Mouse (Mus musculus): Measurements from ENCODE around the gene Cyp26c1. TPM values are rescaled to one million over a fixed set of nuclear protein-coding genes. Genes with fewer than 3 reads are reported as not detected.

Gene Cyp26c1
- polyA plus RNA-seq, 1 experiment from 2014 or later = 0.10 TPM

- ChIA-PET POLR2A (no interaction called here), CTCF (no interaction called here)
- no peaks in the 10 kb centered on the region for H3K27me3 ChIP-seq
- no peak for TF ChIP-seq CTCF (IDR thresholded peaks at IDR 0.05)
- no peak for DNase-seq (ENCODE audit: low read depth, low spot score)
- ATAC-seq = no peak
- in situ Hi-C loops (cut with MboI; ENCODE audit: low pct_unique_long_range_greater_than_20kb) = no loop called here
Observed at GRCm38 (mm10) chr19:37686941-37687850, 1.8 kb downstream of the Cyp26c1 start.

DNA sequence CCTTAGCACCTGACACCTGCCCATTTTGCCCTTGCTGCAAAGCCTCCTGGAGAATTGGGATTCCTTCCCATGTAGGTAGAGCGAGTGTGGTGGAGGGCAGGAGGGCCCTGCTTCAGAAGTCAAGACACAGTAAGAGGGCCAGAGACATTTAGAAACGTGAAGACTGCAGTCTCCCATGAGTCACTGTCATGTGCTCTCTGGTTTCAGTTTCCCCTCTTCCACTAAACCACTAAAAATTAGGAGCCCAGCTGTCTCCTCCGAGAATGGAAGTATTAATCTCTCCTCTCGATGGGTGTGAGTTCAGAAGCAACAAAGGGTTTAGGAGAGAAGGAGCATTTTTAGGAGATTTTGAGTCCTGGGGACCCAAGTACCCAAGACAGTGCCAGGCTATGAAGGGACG, 4.1 kb downstream of the Cyp26c1 start:
- CTCF ChIA-PET = no interaction called here
- no peak for TF ChIP-seq CTCF (IDR thresholded peaks at IDR 0.05)
- ATAC-seq = no peak
- H3K27me3 ChIP-seq = no peaks in the 10 kb centered on the region
- no peak for DNase-seq (ENCODE audit: low read depth, low spot score)
- in situ Hi-C loops (cut with MboI; ENCODE audit: low pct_unique_long_range_greater_than_20kb) = no loop called here
- POLR2A ChIA-PET = no interaction called here

DNA sequence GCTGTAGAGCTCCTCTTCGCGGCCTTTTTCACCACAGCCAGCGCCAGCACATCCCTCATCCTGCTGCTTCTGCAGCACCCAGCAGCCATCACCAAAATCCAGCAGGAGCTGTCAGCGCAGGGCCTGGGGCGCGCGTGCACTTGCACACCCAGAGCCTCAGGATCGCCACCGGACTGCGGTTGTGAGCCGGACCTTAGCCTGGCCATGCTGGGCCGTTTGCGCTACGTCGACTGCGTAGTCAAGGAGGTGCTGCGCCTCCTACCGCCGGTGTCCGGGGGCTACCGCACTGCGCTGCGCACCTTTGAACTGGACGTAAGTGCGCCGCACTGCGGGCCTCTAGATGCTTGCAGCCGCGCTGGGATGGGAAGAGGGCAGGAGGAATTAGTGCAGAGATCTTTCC, 5.3 kb downstream of the Cyp26c1 start:
- DNase-seq (ENCODE audit: low read depth, low spot score) = no peak
- in situ Hi-C loops (cut with MboI; ENCODE audit: low pct_unique_long_range_greater_than_20kb) = no loop called here
- TF ChIP-seq CTCF (IDR thresholded peaks at IDR 0.05) = no peak
- ChIA-PET CTCF (interaction anchor here (1.6 kb wide), 1 partner anchor 10 kb away, joined by 5 read pairs; no protein-coding TSS in a partner anchor), POLR2A (no interaction called here)
- ATAC-seq = no peak
- H3K27me3 ChIP-seq = no peaks in the 10 kb centered on the region

DNA sequence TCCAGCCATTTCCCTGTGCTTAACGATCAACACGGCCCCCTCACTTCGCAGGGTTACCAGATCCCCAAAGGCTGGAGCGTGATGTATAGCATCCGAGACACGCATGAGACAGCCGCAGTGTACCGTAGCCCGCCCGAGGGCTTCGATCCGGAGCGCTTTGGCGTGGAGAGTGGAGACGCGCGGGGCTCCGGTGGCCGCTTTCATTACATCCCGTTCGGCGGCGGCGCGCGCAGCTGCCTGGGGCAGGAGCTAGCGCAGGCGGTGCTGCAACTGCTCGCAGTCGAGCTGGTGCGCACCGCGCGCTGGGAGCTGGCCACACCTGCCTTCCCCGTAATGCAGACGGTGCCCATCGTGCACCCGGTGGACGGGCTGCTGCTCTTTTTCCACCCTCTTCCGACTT, 7.5 kb downstream of the Cyp26c1 start:
- POLR2A ChIA-PET = no interaction called here
- no peak for TF ChIP-seq CTCF (IDR thresholded peaks at IDR 0.05)
- ATAC-seq = no peak
- no peaks in the 10 kb centered on the region for H3K27me3 ChIP-seq
- CTCF ChIA-PET = interaction anchor here (1.2 to 4.1 kb wide), 3 partner anchors 9 to 17 kb away, joined by 3 to 15 read pairs (median 5); no protein-coding TSS in a partner anchor
- DNase-seq (ENCODE audit: low read depth, low spot score) = no peak
- in situ Hi-C loops (cut with MboI; ENCODE audit: low pct_unique_long_range_greater_than_20kb) = no loop called here

DNA sequence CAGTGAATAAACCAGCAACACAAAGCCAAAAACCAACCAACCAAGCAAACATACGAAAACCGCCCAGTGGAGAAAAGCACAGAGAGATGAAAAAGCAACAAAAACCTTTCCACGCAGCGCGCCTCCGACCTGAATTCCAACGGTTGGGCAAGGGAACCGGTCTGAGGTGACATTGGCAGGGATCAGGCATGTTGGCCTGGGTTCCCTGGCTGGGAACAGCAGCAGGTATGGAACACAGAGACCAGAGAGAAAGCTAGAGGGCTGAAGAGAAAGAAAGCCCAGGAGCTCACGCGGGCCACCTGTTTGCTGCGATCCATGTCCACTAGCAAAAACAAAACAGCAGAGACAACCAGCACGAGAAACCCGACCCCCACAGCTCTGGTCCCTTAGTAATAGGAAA, 9.8 kb downstream of the Cyp26c1 start:
- POLR2A ChIA-PET = no interaction called here
- DNase-seq (ENCODE audit: low read depth, low spot score) (no peak), ATAC-seq (no peak)
- in situ Hi-C loops (cut with MboI; ENCODE audit: low pct_unique_long_range_greater_than_20kb) = no loop called here
- H3K27me3 ChIP-seq = no peaks in the 10 kb centered on the region
- CTCF ChIA-PET = interaction anchor here (2.1 to 4.1 kb wide), 2 partner anchors 8 to 11 kb away, joined by 5 to 15 read pairs; no protein-coding TSS in a partner anchor
- TF ChIP-seq CTCF (IDR thresholded peaks at IDR 0.05) = no peak

GRCm38 (mm10) chr19:37695762-37696602, 10.6 kb downstream of the Cyp26c1 start:
- no peak for TF ChIP-seq CTCF (IDR thresholded peaks at IDR 0.05)
- CTCF ChIA-PET = no interaction called here
- no peaks in the 10 kb centered on the region for H3K27me3 ChIP-seq
- in situ Hi-C loops (cut with MboI; ENCODE audit: low pct_unique_long_range_greater_than_20kb) = no loop called here
- ATAC-seq (no peak), DNase-seq (ENCODE audit: low read depth, low spot score) (no peak)
- POLR2A ChIA-PET = interaction anchor here (0.5 to 0.6 kb wide), 2 partner anchors 10 to 970 kb away, joined by 3 to 4 read pairs; no protein-coding TSS in a partner anchor

- no peak for ATAC-seq
- CTCF ChIA-PET = no interaction called here
- no peak for TF ChIP-seq CTCF (IDR thresholded peaks at IDR 0.05)
- in situ Hi-C loops (cut with MboI; ENCODE audit: low pct_unique_long_range_greater_than_20kb) = no loop called here
- POLR2A ChIA-PET = interaction anchor here (0.5 kb wide), 1 partner anchor 970 kb away, joined by 3 read pairs; no protein-coding TSS in a partner anchor
- no peak for DNase-seq (ENCODE audit: low read depth, low spot score)
- H3K27me3 ChIP-seq = no peaks in the 10 kb centered on the region
Observed at GRCm38 (mm10) chr19:37696603-37697334, 11.4 kb downstream of the Cyp26c1 start.

DNA sequence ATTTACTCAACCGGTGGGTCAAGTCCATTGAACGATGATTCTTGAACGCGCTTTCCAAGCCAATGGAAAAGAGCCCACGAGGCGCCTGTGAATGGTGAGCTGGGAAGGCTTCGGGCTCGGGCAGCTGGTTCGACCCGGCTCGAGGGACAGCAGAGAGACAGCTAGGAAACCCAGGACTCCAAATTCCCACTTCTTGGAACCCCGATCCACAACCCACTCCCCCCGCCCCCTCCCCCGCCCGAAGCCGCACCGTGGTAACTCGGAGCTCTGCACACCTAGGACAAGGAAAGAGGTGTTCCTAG, 11.9 kb downstream of the Cyp26c1 start:
- ChIA-PET CTCF (no interaction called here), POLR2A (no interaction called here)
- ATAC-seq = no peak
- no peak for TF ChIP-seq CTCF (IDR thresholded peaks at IDR 0.05)
- in situ Hi-C loops (cut with MboI; ENCODE audit: low pct_unique_long_range_greater_than_20kb) = no loop called here
- H3K27me3 ChIP-seq = no peaks in the 10 kb centered on the region
- no peak for DNase-seq (ENCODE audit: low read depth, low spot score)

GRCm38 (mm10) chr19:37697651-37698272, 12.4 kb downstream of the Cyp26c1 start, which contains the start of gene Cyp26a1:
Gene Cyp26a1 (plus strand): TSS chr19:37697798.
- in situ Hi-C loops (cut with MboI; ENCODE audit: low pct_unique_long_range_greater_than_20kb) = no loop called here
- POLR2A ChIA-PET = interaction anchor here (1.3 kb wide), 1 partner anchor 14 kb away, joined by 3 read pairs; no protein-coding TSS in a partner anchor
- CTCF ChIA-PET = no interaction called here
- ATAC-seq (no peak), DNase-seq (ENCODE audit: low read depth, low spot score) (no peak)
- no peak for TF ChIP-seq CTCF (IDR thresholded peaks at IDR 0.05)
- no peaks in the 10 kb centered on the region for H3K27me3 ChIP-seq

Data from Patski (cell line).